Mouse (Mus musculus) thymus, postnatal 4 days (tissue): ENCODE measurements around the gene Hist1h2bg.
"Not testable (repeated sequence)": the region's sequence is repeated elsewhere in the genome, so short reads cannot be mapped to it uniquely, and the experiment has no call there.

Experiments used
- DNase-seq: peaks from one replicate; pipeline ENCODE4 v3.0.0; 2021

Hist1h2bg gene

GRCm38 (mm10) chr13:23584331-23584730, 13.1 kb downstream of the Hist1h2bg start:
- DNase-seq, result peak; percentile 30

- peak; percentile 81 for DNase-seq
Observed at GRCm38 (mm10) chr13:23585029-23585441, 13.8 kb downstream of the Hist1h2bg start.

- peak; percentile 77 for DNase-seq
Observed at GRCm38 (mm10) chr13:23585442-23586098, 14.4 kb downstream of the Hist1h2bg start.

- DNase-seq, result peak; percentile 33
Observed at GRCm38 (mm10) chr13:23586099-23586939, 15.1 kb downstream of the Hist1h2bg start.

GRCm38 (mm10) chr13:23586940-23587225, 15.7 kb downstream of the Hist1h2bg start:
- DNase-seq, result no peak

GRCm38 (mm10) chr13:23591206-23591605, 20.0 kb downstream of the Hist1h2bg start:
- no peak for DNase-seq

- not testable (repeated sequence) for DNase-seq
Observed at GRCm38 (mm10) chr13:23591886-23592285, 20.7 kb downstream of the Hist1h2bg start.

- no peak for DNase-seq
Observed at GRCm38 (mm10) chr13:23592614-23593013, 21.4 kb downstream of the Hist1h2bg start.

GRCm38 (mm10) chr13:23593051-23593770, 22.0 kb downstream of the Hist1h2bg start:
- DNase-seq, result no peak

GRCm38 (mm10) chr13:23595185-23595584, 24.0 kb downstream of the Hist1h2bg start:
- DNase-seq, result no peak

GRCm38 (mm10) chr13:23595622-23596372, 24.6 kb downstream of the Hist1h2bg start:
- no peak for DNase-seq

- DNase-seq, result peak; percentile 91
Observed at GRCm38 (mm10) chr13:23597957-23598356, 26.8 kb downstream of the Hist1h2bg start.

- DNase-seq, result no peak
Observed at GRCm38 (mm10) chr13:23603182-23603699, 32.0 kb downstream of the Hist1h2bg start.

- DNase-seq, result no peak
Observed at GRCm38 (mm10) chr13:23604452-23604851, 33.3 kb downstream of the Hist1h2bg start.

- DNase-seq, result no peak
Observed at GRCm38 (mm10) chr13:23605052-23605451, 33.9 kb downstream of the Hist1h2bg start.

GRCm38 (mm10) chr13:23609209-23609608, 38.0 kb downstream of the Hist1h2bg start:
- DNase-seq, result no peak

- no peak for DNase-seq
Observed at GRCm38 (mm10) chr13:23609844-23610243, 38.6 kb downstream of the Hist1h2bg start.

GRCm38 (mm10) chr13:23610393-23610792, 39.2 kb downstream of the Hist1h2bg start:
- no peak for DNase-seq

- DNase-seq, result no peak
Observed at GRCm38 (mm10) chr13:23611638-23612037, 40.4 kb downstream of the Hist1h2bg start.

GRCm38 (mm10) chr13:23620056-23620732, 49.0 kb downstream of the Hist1h2bg start:
- peak; percentile 15 for DNase-seq

GRCm38 (mm10) chr13:23620733-23621531, 49.7 kb downstream of the Hist1h2bg start, which contains the start of gene Hist1h2be:
Hist1h2be (minus strand) TSS chr13:23621124.
- DNase-seq, result peak; percentile 56
